Mouse (Mus musculus) cerebellum, adult 9-10 months (tissue): ENCODE data around the gene Tmem114.

ENCODE experiments used
- DNase-seq: peaks from one replicate; pipeline ENCODE4 v3.0.0; 2022

The Tmem114 gene

GRCm38 (mm10) chr16:8406708-8407107 lies 18.2 kb downstream of the Tmem114 start:
- peak; percentile 42 for DNase-seq

DNA sequence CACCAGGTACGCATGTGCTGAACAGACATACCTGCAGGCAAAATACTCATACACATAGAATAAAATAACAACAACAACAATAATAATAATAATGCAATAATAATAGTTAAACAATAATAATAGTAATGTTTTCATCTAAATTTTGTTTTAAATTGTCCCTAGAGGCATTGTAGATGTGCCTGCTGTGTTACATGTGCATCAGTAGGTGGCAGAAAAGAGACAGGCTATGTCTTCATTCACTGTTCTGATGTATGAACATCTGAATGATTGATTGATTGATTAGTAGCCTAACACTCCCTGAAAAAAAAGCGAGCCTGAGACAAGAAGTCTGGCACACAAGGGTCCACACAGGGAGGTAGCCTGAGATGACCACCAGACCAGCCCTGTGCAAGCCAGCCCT lies 22.3 kb downstream of the Tmem114 start:
- no peak for DNase-seq

- DNase-seq: no peak
Observed at GRCm38 (mm10) chr16:8401171-8401955, 23.6 kb downstream of the Tmem114 start.

DNA sequence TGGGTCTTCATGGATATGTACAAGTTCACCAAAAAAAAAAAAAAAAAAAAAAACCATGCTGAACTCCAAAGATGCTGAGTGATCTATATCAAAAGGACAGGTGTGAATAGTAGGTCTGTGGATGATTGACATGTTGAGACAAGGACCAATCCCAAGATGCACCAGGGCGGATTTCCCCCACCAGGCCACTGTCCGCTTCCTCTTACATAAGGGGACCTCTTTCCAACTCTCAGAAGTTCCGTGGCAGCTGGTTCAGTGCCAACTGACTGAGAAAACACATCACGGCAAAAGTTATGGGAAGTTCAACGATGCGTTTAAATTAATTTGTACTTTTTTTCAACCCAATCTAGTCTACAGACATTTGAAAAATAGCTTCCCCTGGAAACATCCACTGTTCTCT lies 25.1 kb downstream of the Tmem114 start:
- DNase-seq: no peak

- no peak for DNase-seq
Observed at GRCm38 (mm10) chr16:8394946-8395345, 30.0 kb downstream of the Tmem114 start.

DNA sequence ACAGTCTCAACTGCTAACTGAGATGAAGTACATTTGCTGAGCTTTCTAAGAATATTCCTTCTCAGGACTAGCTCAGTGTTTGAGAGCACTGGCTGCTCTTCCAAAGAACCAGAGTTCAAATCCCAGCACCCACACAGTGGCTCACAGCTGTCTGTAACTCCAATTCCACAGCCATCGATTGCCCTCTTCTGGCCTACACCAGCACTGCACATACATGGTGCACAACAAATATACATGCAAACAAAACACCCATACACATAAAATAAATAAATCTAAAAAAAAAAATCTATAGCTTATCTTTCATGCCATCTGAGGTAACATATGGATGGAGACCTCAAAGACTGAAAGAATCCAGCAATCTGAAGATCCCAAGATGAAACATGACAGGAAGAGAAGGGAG lies 36.4 kb downstream of the Tmem114 start:
- DNase-seq: no peak

- DNase-seq: no peak
Observed at GRCm38 (mm10) chr16:8386386-8386785, 38.5 kb downstream of the Tmem114 start.

DNA sequence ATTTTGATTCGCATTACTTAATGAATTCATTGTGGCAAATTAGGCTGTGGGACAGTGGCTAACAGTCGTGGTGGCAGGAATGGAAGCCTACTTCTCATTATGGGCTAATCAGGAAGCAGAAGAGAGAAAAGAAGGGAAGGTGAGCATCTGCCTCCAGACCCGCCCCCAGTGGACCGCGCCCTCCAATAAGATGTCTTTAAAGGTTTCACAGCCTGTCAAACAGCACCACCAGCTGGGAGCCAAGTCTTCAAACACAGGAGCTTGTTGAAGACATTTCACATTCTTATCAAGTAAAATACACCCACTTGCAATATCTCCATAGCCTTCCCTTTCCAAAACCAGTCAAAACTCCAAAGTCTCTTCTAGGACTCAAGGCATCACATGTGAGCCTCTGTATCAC lies 39.3 kb downstream of the Tmem114 start:
- no peak for DNase-seq

GRCm38 (mm10) chr16:8384772-8385171 lies 40.2 kb downstream of the Tmem114 start:
- no peak for DNase-seq

GRCm38 (mm10) chr16:8383396-8383795 lies 41.5 kb downstream of the Tmem114 start:
- no peak for DNase-seq

DNA sequence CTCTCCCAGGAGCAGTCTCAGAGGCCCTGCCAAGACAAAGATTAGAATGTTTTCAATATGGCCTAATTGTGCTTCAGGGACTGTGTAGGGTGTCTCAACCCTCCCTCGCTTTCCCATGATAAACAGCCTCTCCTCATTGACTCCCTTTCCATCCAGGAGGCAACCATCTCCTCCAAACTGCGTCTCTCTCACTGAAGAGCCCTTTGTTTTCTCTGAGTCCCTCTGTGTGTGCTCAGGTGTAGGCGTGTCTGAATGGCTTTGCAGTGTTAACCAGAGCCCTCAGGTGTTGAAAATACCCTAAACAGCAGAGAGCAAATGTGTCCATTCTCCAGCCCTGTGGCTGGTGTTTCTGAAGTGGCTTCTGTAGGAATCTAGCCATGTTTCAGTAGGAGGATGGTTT lies 61.9 kb downstream of the Tmem114 start:
- DNase-seq: no peak
